Mouse (Mus musculus) liver, embryonic 14.5 days (tissue): ENCODE results near the gene Rnh1. TPM values are rescaled to one million over a fixed set of nuclear protein-coding genes. Genes with fewer than 3 reads are reported as not detected.

Experiments
- ATAC-seq: fragments of 200-750 bp; cut with Nextera tagmentation; 2 replicates; pipeline ENCODE4 v1.8.0; 2017; ENCODE audit warnings: moderate number of reproducible peaks, mild to moderate bottlenecking, moderate library complexity; ENCODE audit not compliant: insufficient read depth
- DNase-seq, 3 experiments: peaks; one replicate each; pipeline ENCODE4 v3.0.0-alpha.2; 2012 to 2013; ENCODE audit warnings: low read depth in 3 of 3, low spot score in 3 of 3
- H3K27ac ChIP-seq: fragments of 300-500 bp; sonication (generic); 2 replicates; pipeline ENCODE4 v1.5.1; 2014; ENCODE audit warnings: moderate library complexity, mild to moderate bottlenecking, control low read depth, inconsistent platforms
- H3K27me3 ChIP-seq: fragments of 300-500 bp; sonication (generic); 2 replicates; pipeline ENCODE4 v1.6.1; 2014; ENCODE audit warnings: mild to moderate bottlenecking, low read length, moderate library complexity; ENCODE audit not compliant: control insufficient read depth, insufficient read depth
- H3K36me3 ChIP-seq: fragments of 300-500 bp; sonication (generic); replicated peaks from 2 replicates; pipeline ENCODE4 v1.6.1; 2014; ENCODE audit warnings: low read depth; ENCODE audit not compliant: control insufficient read depth, insufficient read depth
- H3K4me1 ChIP-seq, 2 experiments: fragments of 200-500 bp in 1 of 2; fragments of 300-500 bp in 1 of 2; sonication (generic) in 1 of 2; replicated peaks; 2 replicates each; pipeline ENCODE4 v1.6.1; 2012 to 2014; ENCODE audit warnings: antibody characterized with exemption in 1 of 2, inconsistent platforms in 1 of 2, low read length in 1 of 2; ENCODE audit not compliant: control insufficient read depth in 2 of 2, insufficient read depth in 2 of 2
- H3K4me2 ChIP-seq: fragments of 300-500 bp; sonication (generic); 2 replicates; pipeline ENCODE4 v1.6.1; 2014; ENCODE audit warnings: low read depth, mild to moderate bottlenecking, control low read depth, moderate library complexity
- H3K4me3 ChIP-seq, 2 experiments: fragments of 200-500 bp in 1 of 2; fragments of 300-500 bp in 1 of 2; sonication (generic) in 1 of 2; 2 replicates each; pipeline ENCODE4 v1.5.1; 2012 to 2014; ENCODE audit warnings: low read depth in 2 of 2, low read length in 2 of 2, mild to moderate bottlenecking in 2 of 2, control low read depth in 1 of 2, inconsistent platforms in 1 of 2, moderate library complexity in 1 of 2; ENCODE audit not compliant: insufficient read depth in 1 of 2
- H3K9ac ChIP-seq: fragments of 300-500 bp; sonication (generic); replicated peaks from 2 replicates; pipeline ENCODE4 v1.6.1; 2014; ENCODE audit warnings: mild to moderate bottlenecking, control low read depth, moderate library complexity
- H3K9me3 ChIP-seq: fragments of 300-500 bp; sonication (generic); 2 replicates; pipeline ENCODE4 v1.6.1; 2016; ENCODE audit warnings: low read length, mixed read lengths; ENCODE audit not compliant: control insufficient read depth
- CTCF ChIP-seq: IDR thresholded peaks from 2 replicates; pipeline ENCODE4 v1.5.1; 2016; ENCODE audit warnings: antibody characterized with exemption, low read depth, control low read depth
- EP300 ChIP-seq: IDR thresholded peaks from 2 replicates; pipeline ENCODE4 v1.6.1; 2016; ENCODE audit warnings: antibody characterized with exemption, low read depth
- WGBS: fragments of 180-500 bp; shearing (Covaris S2); extraction: QIAGEN DNeasy Blood & Tissue Kit; methylation state at CpG from one replicate; pipeline ENCODE4 v1.1.7; 2014; ENCODE audit not compliant: insufficient replicate concordance; 5-methylcytosine and 5-hydroxymethylcytosine counted together
- polyA plus RNA-seq, 2 experiments: library from polyadenylated mRNA; depleted of rRNA in 1 of 2; stranded (reverse) in 1 of 2; unstranded in 1 of 2; fragments of >200 nt; fragmentation: Nextera tagmentation in 1 of 2; extraction: Ambion mirVana in 1 of 2; gene quantifications; 2 replicates each; pipeline versions ENCODE4 v1.2.1 to v1.2.3; 2012 to 2014

The Rnh1 gene
- polyA plus RNA-seq, 2 experiments = 26.5 to 54.6 TPM

GRCm38 (mm10) chr7:141143861-141144260 lies 28.8 kb downstream of the Rnh1 start:
- no peaks in the 10 kb centered on the region for H3K9me3 ChIP-seq
- 89% methylated on average over 2 of the region's 2 CpGs for WGBS
- no peak overlapping the region for H3K4me2 ChIP-seq
- H3K9ac ChIP-seq = no peak overlapping the region
- peak overlapping the region; percentile 22; the same call in 1 of the 2 replicates for H3K27ac ChIP-seq
- H3K36me3 ChIP-seq = peaks cover 100% of the 10 kb centered on the region
- no peak overlapping the region for H3K4me3 ChIP-seq
- ATAC-seq (no peak), DNase-seq (no peak)
- peaks cover 47 to 59% of the 10 kb centered on the region in 2 experiments for H3K4me1 ChIP-seq
- H3K27me3 ChIP-seq = no peaks in the 10 kb centered on the region
- TF ChIP-seq CTCF = no peak
- no peak for TF ChIP-seq EP300

DNA sequence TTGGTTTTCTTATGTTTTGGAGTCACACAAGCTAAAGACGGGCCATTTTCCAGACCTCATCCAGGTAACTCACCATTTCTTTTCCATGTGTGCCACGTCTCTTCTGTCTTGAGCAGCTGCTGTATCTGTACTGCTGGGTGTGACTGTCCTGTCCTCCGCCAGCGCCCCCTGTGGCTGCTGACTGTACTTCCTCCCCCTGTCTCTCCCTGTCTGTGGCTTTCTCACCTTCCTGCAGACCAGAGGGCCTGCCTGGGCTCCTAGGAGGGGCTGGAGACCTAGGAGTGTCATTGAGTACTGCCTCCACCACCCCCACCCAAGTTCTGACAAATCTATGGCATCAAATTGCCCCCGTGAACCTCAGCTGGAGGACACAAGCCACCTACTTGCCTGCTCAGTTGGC lies 29.5 kb downstream of the Rnh1 start:
- H3K4me1 ChIP-seq = peaks cover 47 to 64% of the 10 kb centered on the region in 2 experiments
- peaks cover 100% of the 10 kb centered on the region for H3K36me3 ChIP-seq
- no peak for ATAC-seq
- H3K4me2 ChIP-seq = no peak overlapping the region
- 45% methylated on average over 5 of the region's 5 CpGs for WGBS
- H3K27me3 ChIP-seq = no peaks in the 10 kb centered on the region
- H3K9me3 ChIP-seq = no peaks in the 10 kb centered on the region
- DNase-seq = no peak
- no peak overlapping the region for H3K4me3 ChIP-seq
- TF ChIP-seq CTCF (peak; percentile 91), EP300 (no peak)
- H3K27ac ChIP-seq = peak overlapping the region; percentile 50
- peak overlapping the region; percentile 13; the same call in 1 of the 2 replicates for H3K9ac ChIP-seq

DNA sequence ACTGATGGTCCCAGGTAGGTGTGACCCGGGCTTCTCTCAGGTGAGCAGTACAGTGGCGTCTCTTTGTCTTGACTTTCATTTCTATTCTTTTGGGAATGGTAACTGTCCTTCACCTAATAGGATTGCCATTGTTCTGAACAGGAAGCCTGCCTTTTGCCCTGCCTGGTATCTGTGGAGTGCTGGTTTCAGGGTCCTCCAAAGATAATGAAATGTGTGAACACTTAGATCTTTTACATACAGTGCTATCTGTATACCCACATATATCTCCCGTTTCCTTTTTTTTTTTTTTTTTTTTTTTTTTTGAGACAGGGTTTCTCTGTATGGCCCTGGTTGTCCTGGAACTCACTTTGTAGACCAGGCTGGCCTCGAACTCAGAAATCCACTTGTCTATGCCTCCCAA lies 31.3 kb downstream of the Rnh1 start:
- DNase-seq (no peak), ATAC-seq (no peak)
- H3K9ac ChIP-seq = no peak overlapping the region
- H3K4me3 ChIP-seq = no peak overlapping the region
- H3K27me3 ChIP-seq = no peaks in the 10 kb centered on the region
- WGBS = 43% methylated on average over 4 of the region's 4 CpGs
- TF ChIP-seq EP300 (peak; percentile 48), CTCF (no peak)
- H3K4me1 ChIP-seq = peaks cover 36 to 56% of the 10 kb centered on the region in 2 experiments
- H3K9me3 ChIP-seq = no peaks in the 10 kb centered on the region
- peak overlapping the region; percentile 15; the same call in 1 of the 2 replicates for H3K4me2 ChIP-seq
- peaks cover 100% of the 10 kb centered on the region for H3K36me3 ChIP-seq
- H3K27ac ChIP-seq = no peak overlapping the region

GRCm38 (mm10) chr7:141131904-141132755 lies 40.5 kb downstream of the Rnh1 start:
- H3K9me3 ChIP-seq = no peaks in the 10 kb centered on the region
- H3K4me3 ChIP-seq = peak overlapping the region; percentile 93 to 100
- H3K27me3 ChIP-seq = no peaks in the 10 kb centered on the region
- peaks cover 39 to 54% of the 10 kb centered on the region in 2 experiments for H3K4me1 ChIP-seq
- H3K9ac ChIP-seq = peak overlapping the region; percentile 100
- H3K36me3 ChIP-seq = peaks cover 34% of the 10 kb centered on the region
- ATAC-seq (peak; percentile 84), DNase-seq (peak; percentile 89 to 92 (median 90))
- H3K27ac ChIP-seq = peak overlapping the region; percentile 100
- peak overlapping the region; percentile 93 for H3K4me2 ChIP-seq
- TF ChIP-seq EP300 = peak; percentile 100
- no peak for TF ChIP-seq CTCF
- WGBS = 22% methylated on average over 12 of the region's 12 CpGs
